Mouse (Mus musculus) G1E (cell line): ENCODE data around the gene Cnr1.

ENCODE experiments used
- CTCF ChIP-seq: IDR thresholded peaks from 2 replicates; pipeline ENCODE4 v1.5.1; 2012; ENCODE audit warnings: low read depth, low read length, inconsistent platforms, mixed read lengths
- GATA1 ChIP-seq: IDR thresholded peaks from 2 replicates; pipeline ENCODE4 v1.6.1; 2012; ENCODE audit warnings: borderline replicate concordance, low read length, inconsistent platforms, mixed read lengths
- POLR2AphosphoS5 ChIP-seq: IDR thresholded peaks from 2 replicates; pipeline ENCODE4 v1.6.1; 2012; ENCODE audit warnings: low read depth, low read length, inconsistent platforms; ENCODE audit not compliant: insufficient replicate concordance
- TAL1 ChIP-seq: conservative IDR thresholded peaks from 2 replicates; pipeline ENCODE4 v1.6.1; 2012; ENCODE audit warnings: low read depth, low read length, inconsistent platforms, mixed read lengths

GRCm38 (mm10) chr4:33970726-33971125, 46.3 kb downstream of the Cnr1 start:
- TF ChIP-seq GATA1 (no peak), CTCF (no peak), POLR2AphosphoS5 (no peak), TAL1 (no peak)
